Mouse (Mus musculus) heart, adult 2 months (tissue): ENCODE data around the gene Cd160. TPM values are rescaled to one million over a fixed set of nuclear protein-coding genes. Genes with fewer than 3 reads are reported as not detected.
A peak's percentile ranks its signal among the peaks of the same experiment; 100 is the strongest.

ENCODE experiments used
- DNase-seq, 2 experiments: peaks; one replicate each; pipeline ENCODE4 v3.0.0; 2021
- H3K27ac ChIP-seq: fragments of 200-600 bp; 2 replicates; pipeline ENCODE4 v1.8.1; 2022
- H3K27me3 ChIP-seq: fragments of 200-500 bp; 2 replicates; pipeline ENCODE4 v1.6.1; 2012; ENCODE audit warnings: mild to moderate bottlenecking, low read length, inconsistent platforms, mixed read lengths; ENCODE audit not compliant: control insufficient read depth, insufficient read depth
- H3K36me3 ChIP-seq: fragments of 200-500 bp; 2 replicates; pipeline ENCODE4 v1.6.1; 2012; ENCODE audit warnings: low read length, inconsistent platforms; ENCODE audit not compliant: control insufficient read depth, insufficient read depth
- H3K4me1 ChIP-seq: fragments of 200-500 bp; 2 replicates; pipeline ENCODE4 v1.6.1; 2011; ENCODE audit warnings: low read length; ENCODE audit not compliant: control insufficient read depth, insufficient read depth
- H3K4me3 ChIP-seq: fragments of 200-600 bp; 2 replicates; pipeline ENCODE4 v1.8.1; 2022
- H3K79me2 ChIP-seq: fragments of 200-500 bp; replicated peaks from 2 replicates; pipeline ENCODE4 v1.6.1; 2012; ENCODE audit warnings: mild to moderate bottlenecking, inconsistent platforms, low read length, moderate library complexity, mixed read lengths; ENCODE audit not compliant: control insufficient read depth, insufficient read depth
- H3K9ac ChIP-seq: fragments of 200-500 bp; 2 replicates; pipeline ENCODE4 v1.6.1; 2012; ENCODE audit warnings: low read depth, mild to moderate bottlenecking, control low read depth, inconsistent platforms, low read length, mixed read lengths
- CTCF ChIP-seq: fragments of 200-600 bp; IDR thresholded peaks from 2 replicates; pipeline ENCODE4 v1.8.1; 2022; ENCODE audit warnings: antibody characterized with exemption, mild to moderate bottlenecking, moderate library complexity
- EP300 ChIP-seq: fragments of 200-500 bp; IDR thresholded peaks from 2 replicates; pipeline ENCODE4 v1.6.1; 2011; ENCODE audit warnings: low read depth, low read length, control low read depth; ENCODE audit not compliant: insufficient read depth
- POLR2A ChIP-seq: fragments of 200-500 bp; IDR thresholded peaks from 2 replicates; pipeline ENCODE4 v1.6.1; 2011; ENCODE audit warnings: mild to moderate bottlenecking, low read depth, low read length, control low read depth; ENCODE audit not compliant: insufficient read depth
- whole genome bisulfite sequencing: fragments of 180-500 bp; shearing (Covaris S2); methylation state at CpG from one replicate; pipeline ENCODE4 v1.1.7; 2018; 5-methylcytosine and 5-hydroxymethylcytosine counted together
- intact Hi-C: fragments of 180-260 bp; cut with DNase I; formaldehyde crosslinking; loops from one replicate; pipeline ENCODE4 v1.15.1; 2025
- polyA plus RNA-seq: library from polyadenylated mRNA; depleted of rRNA; stranded (reverse); fragments of >200 nt; gene quantifications from 2 replicates; pipeline ENCODE4 v1.2.3, GENCODE M21; 2012
- total RNA-seq, 2 experiments: library from RNA; stranded (reverse); gene quantifications; 2 replicates each; pipeline ENCODE4 v1.2.3; 2021

Gene Cd160
- total and polyA plus RNA-seq, 3 experiments, result 0.06 TPM; not detected in 2

GRCm38 (mm10) chr3:96813106-96813505 is 16.0 kb downstream of the Cd160 start:
- no peaks in the 10 kb centered on the region for H3K79me2 ChIP-seq
- WGBS, result 6% methylated on average over 9 of the region's 9 CpGs
- TF ChIP-seq EP300 (0 out of 2 replicates have a peak, but pooled peaks have one; percentile 31), POLR2A (no peak)
- no peak overlapping the region for H3K27ac ChIP-seq
- peak overlapping the region; percentile 46 for H3K4me3 ChIP-seq
- H3K36me3 ChIP-seq, result no peaks in the 10 kb centered on the region
- H3K9ac ChIP-seq, result no peak overlapping the region
- intact Hi-C loops, result loop anchor here (5.0 kb wide), 2 partner anchors 86 to 89 kb away; partner anchors contain the start of genes Gja5, Polr3c and Rnf115
- DNase-seq, result peak; percentile 39 to 44
- H3K4me1 ChIP-seq, result no peaks in the 10 kb centered on the region
- H3K27me3 ChIP-seq, result no peaks in the 10 kb centered on the region

GRCm38 (mm10) chr3:96812395-96813091 is 16.6 kb downstream of the Cd160 start:
- H3K4me3 ChIP-seq, result peak overlapping the region; percentile 46
- no peak overlapping the region for H3K27ac ChIP-seq
- no peaks in the 10 kb centered on the region for H3K79me2 ChIP-seq
- no peaks in the 10 kb centered on the region for H3K4me1 ChIP-seq
- no peak overlapping the region for H3K9ac ChIP-seq
- H3K36me3 ChIP-seq, result no peaks in the 10 kb centered on the region
- 38% methylated on average over 20 of the region's 20 CpGs for WGBS
- no peaks in the 10 kb centered on the region for H3K27me3 ChIP-seq
- TF ChIP-seq CTCF (peak; percentile 76), POLR2A (no peak)
- DNase-seq, result peak; percentile 69 to 81
- intact Hi-C loops, result loop anchor here (5.0 kb wide), 2 partner anchors 85 to 90 kb away; partner anchors contain the start of genes Gja5, Polr3c and Rnf115

- H3K4me3 ChIP-seq, result no peak overlapping the region
- H3K27ac ChIP-seq, result no peak overlapping the region
- no peaks in the 10 kb centered on the region for H3K27me3 ChIP-seq
- H3K4me1 ChIP-seq, result no peaks in the 10 kb centered on the region
- peak in 1 of 2 experiments; percentile 17 for DNase-seq
- H3K36me3 ChIP-seq, result no peaks in the 10 kb centered on the region
- no peaks in the 10 kb centered on the region for H3K79me2 ChIP-seq
- H3K9ac ChIP-seq, result no peak overlapping the region
- WGBS, result 59% methylated on average over 3 of the region's 3 CpGs
- TF ChIP-seq EP300, result no peak
- TF ChIP-seq CTCF, result no peak
- no peak for TF ChIP-seq POLR2A
- intact Hi-C loops, result loop anchor here (5.0 kb wide), 2 partner anchors 84 to 91 kb away; partner anchors contain the start of genes Gja5, Polr3c and Rnf115
These were observed 17.9 kb downstream of the Cd160 start for GRCm38 (mm10) chr3:96811232-96811631.

GRCm38 (mm10) chr3:96808651-96809050 is 20.5 kb downstream of the Cd160 start:
- WGBS, result 47% methylated on average over 3 of the region's 3 CpGs
- TF ChIP-seq POLR2A (no peak), EP300 (no peak), CTCF (no peak)
- no peak overlapping the region for H3K4me3 ChIP-seq
- no peaks in the 10 kb centered on the region for H3K79me2 ChIP-seq
- DNase-seq, result no peak
- H3K27ac ChIP-seq, result no peak overlapping the region
- intact Hi-C loops, result no loop called here
- H3K36me3 ChIP-seq, result no peaks in the 10 kb centered on the region
- no peaks in the 10 kb centered on the region for H3K4me1 ChIP-seq
- no peak overlapping the region for H3K9ac ChIP-seq
- no peaks in the 10 kb centered on the region for H3K27me3 ChIP-seq

- Histone ChIP-seq H3K4me1 (no peaks in the 10 kb centered on the region), H3K27ac (no peak overlapping the region), H3K79me2 (no peaks in the 10 kb centered on the region), H3K9ac (no peak overlapping the region), H3K27me3 (no peaks in the 10 kb centered on the region), H3K4me3 (no peak overlapping the region), H3K36me3 (no peaks in the 10 kb centered on the region)
- 72% methylated on average over 3 of the region's 3 CpGs for WGBS
- TF ChIP-seq POLR2A (no peak), CTCF (no peak), EP300 (no peak)
- DNase-seq, result no peak
- intact Hi-C loops, result no loop called here
These were observed 21.0 kb downstream of the Cd160 start for GRCm38 (mm10) chr3:96808136-96808535.

GRCm38 (mm10) chr3:96802214-96802613 is 26.9 kb downstream of the Cd160 start:
- H3K9ac ChIP-seq, result no peak overlapping the region
- H3K27me3 ChIP-seq, result no peaks in the 10 kb centered on the region
- intact Hi-C loops, result no loop called here
- H3K36me3 ChIP-seq, result no peaks in the 10 kb centered on the region
- no peak for TF ChIP-seq CTCF
- TF ChIP-seq POLR2A, result no peak
- no peak for TF ChIP-seq EP300
- 31% methylated on average over 1 of the region's 1 CpGs for WGBS
- no peaks in the 10 kb centered on the region for H3K79me2 ChIP-seq
- H3K4me1 ChIP-seq, result no peaks in the 10 kb centered on the region
- no peak for DNase-seq
- no peak overlapping the region for H3K4me3 ChIP-seq
- no peak overlapping the region for H3K27ac ChIP-seq
